Mouse (Mus musculus): ENCODE data around the gene Pard3b.

- TF ChIP-seq FLI1 (IDR thresholded peaks at IDR 0.05; ENCODE audit: low read length) (no peak), GATA1 (IDR thresholded peaks at IDR 0.05; ENCODE audit: borderline replicate concordance, low read length) (no peak)
These were observed 642.0 kb downstream of the Pard3b start for GRCm38 (mm10) chr1:62280586-62280985.

Measured in megakaryocyte, embryonic 14.5 days (primary cell).